Mouse (Mus musculus) heart, postnatal 0 days (tissue): ENCODE measurements around the gene 4930432K21Rik. TPM values are rescaled to one million over a fixed set of nuclear protein-coding genes. Genes with fewer than 3 reads are reported as not detected.

Experiments
- ATAC-seq: fragments of 200-750 bp; cut with Nextera tagmentation; 2 replicates; pipeline ENCODE4 v1.8.0; 2017; ENCODE audit warnings: low read depth, moderate number of reproducible peaks, moderate library complexity; ENCODE audit not compliant: insufficient read depth
- DNase-seq: peaks from one replicate; pipeline ENCODE4 v3.0.0-alpha.2; 2016; ENCODE audit warnings: low spot score
- H3K27ac ChIP-seq: fragments of 300-500 bp; sonication (generic); 2 replicates; pipeline ENCODE4 v1.5.1; 2014; ENCODE audit warnings: low read depth, mild to moderate bottlenecking
- H3K27me3 ChIP-seq: fragments of 300-500 bp; sonication (generic); 2 replicates; pipeline ENCODE4 v1.6.1; 2014; ENCODE audit warnings: low read length, mixed read lengths; ENCODE audit not compliant: control insufficient read depth, insufficient read depth
- H3K36me3 ChIP-seq: fragments of 300-500 bp; sonication (generic); replicated peaks from 2 replicates; pipeline ENCODE4 v1.6.1; 2014; ENCODE audit warnings: low read length, mixed read lengths; ENCODE audit not compliant: control insufficient read depth, insufficient read depth
- H3K4me1 ChIP-seq: fragments of 300-500 bp; sonication (generic); 2 replicates; pipeline ENCODE4 v1.6.1; 2014; ENCODE audit warnings: antibody characterized with exemption; ENCODE audit not compliant: control insufficient read depth, insufficient read depth
- H3K4me2 ChIP-seq: fragments of 300-500 bp; sonication (generic); 2 replicates; pipeline ENCODE4 v1.6.1; 2014; ENCODE audit warnings: low read depth, mild to moderate bottlenecking, low read length, moderate library complexity
- H3K4me3 ChIP-seq: fragments of 300-500 bp; sonication (generic); 2 replicates; pipeline ENCODE4 v1.5.1; 2014; ENCODE audit warnings: low read depth, low read length
- H3K9ac ChIP-seq: fragments of 300-500 bp; sonication (generic); replicated peaks from 2 replicates; pipeline ENCODE4 v1.6.1; 2014; ENCODE audit warnings: low read depth, low read length, mixed read lengths
- H3K9me3 ChIP-seq: fragments of 300-500 bp; sonication (generic); replicated peaks from 2 replicates; pipeline ENCODE4 v1.6.1; 2016; ENCODE audit warnings: low read length; ENCODE audit not compliant: control insufficient read depth
- CTCF ChIP-seq: IDR thresholded peaks from 2 replicates; pipeline ENCODE4 v1.5.1; 2016; ENCODE audit warnings: antibody characterized with exemption, control low read depth, low read depth
- EP300 ChIP-seq: IDR thresholded peaks from 2 replicates; pipeline ENCODE4 v1.6.1; 2016; ENCODE audit warnings: antibody characterized with exemption, low read depth
- WGBS: fragments of 180-500 bp; shearing (Covaris S2); extraction: QIAGEN DNeasy Blood & Tissue Kit; methylation state at CpG from one replicate; pipeline ENCODE4 v1.1.7; 2014; 5-methylcytosine and 5-hydroxymethylcytosine counted together
- polyA plus RNA-seq: library from polyadenylated mRNA; unstranded; fragments of >200 nt; fragmentation: Nextera tagmentation; extraction: Ambion mirVana; gene quantifications from 2 replicates; pipeline ENCODE4 v1.2.1, GENCODE M21; 2015
- total RNA-seq: library from RNA; depleted of rRNA; stranded (reverse); fragments of >200 nt; gene quantifications from 2 replicates; pipeline ENCODE4 v1.2.3, GENCODE M21; 2014; ENCODE audit warnings: low replicate concordance

The 4930432K21Rik gene
- total and polyA plus RNA-seq, 2 experiments from 2014 or later: 0.48 TPM; not detected in 1

DNA sequence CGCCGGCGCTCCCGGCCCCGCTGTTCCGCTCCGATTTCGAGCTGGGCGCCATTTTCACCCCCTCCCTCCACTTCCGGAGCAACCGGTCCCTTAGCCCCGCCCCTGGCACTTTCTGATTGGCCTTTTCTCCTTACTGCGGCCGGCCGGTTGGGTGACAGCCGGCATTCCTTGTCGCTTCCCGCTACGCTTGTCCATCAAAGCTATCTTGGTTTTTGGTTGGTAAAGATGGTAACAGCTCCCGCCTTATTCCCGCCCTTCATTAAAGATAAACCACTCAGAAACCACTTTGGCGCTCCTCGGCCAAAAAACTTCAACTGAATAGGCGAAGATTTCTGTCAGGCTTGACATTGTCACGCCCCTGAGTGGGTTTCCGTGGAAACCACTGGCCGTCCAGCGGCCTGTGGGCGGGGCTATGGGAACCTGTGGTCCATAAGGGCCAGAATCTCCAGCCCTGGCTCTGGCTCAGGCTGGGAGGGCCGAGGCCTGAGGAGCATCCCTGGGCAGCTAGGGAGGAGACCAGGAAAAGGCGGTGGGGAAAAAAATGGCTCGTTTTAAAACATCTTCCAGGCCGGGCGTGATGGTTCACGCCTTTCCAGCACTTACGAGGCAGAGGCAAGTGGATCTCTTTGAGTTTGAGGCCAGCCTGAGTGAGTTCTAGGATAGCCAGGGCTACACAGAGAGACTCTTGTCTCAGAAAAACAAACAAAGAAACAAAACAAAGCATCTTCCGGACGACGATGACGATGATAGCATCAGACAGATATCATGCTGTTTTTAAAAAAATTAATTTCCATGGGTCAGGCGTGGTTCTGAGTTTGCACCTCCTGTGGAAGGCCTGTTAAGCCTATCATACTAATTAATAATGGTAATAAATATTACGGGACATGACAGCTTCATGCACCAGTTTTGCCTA lies 42.9 kb upstream of the 4930432K21Rik start, which contains the start of gene Dcaf15:
Dcaf15 (minus strand) TSS at position 72 of the 913 bp plus-strand sequence.
- Histone ChIP-seq H3K27ac (peak within 1 kb of the TSS; percentile 79), H3K9ac (peak within 1 kb of the TSS; percentile 85), H3K9me3 (no peaks in the 10 kb centered on the region), H3K4me3 (peak within 1 kb of the TSS; percentile 90), H3K4me1 (peaks cover 8% of the 10 kb centered on the region), H3K36me3 (peaks cover 12% of the 10 kb centered on the region; the same call in 1 of the 2 replicates), H3K27me3 (no peaks in the 10 kb centered on the region), H3K4me2 (peak within 1 kb of the TSS; percentile 83)
- no peak for TF ChIP-seq CTCF
- TF ChIP-seq EP300: no peak
- peak; percentile 96 for ATAC-seq
- WGBS: 8% methylated on average over 42 of the region's 42 CpGs
- peak; percentile 99 for DNase-seq

GRCm38 (mm10) chr8:84105676-84106075 lies 42.1 kb upstream of the 4930432K21Rik start:
- no peak for TF ChIP-seq CTCF
- no peak for TF ChIP-seq EP300
- ATAC-seq (no peak), DNase-seq (no peak)
- Histone ChIP-seq H3K27me3 (no peaks in the 10 kb centered on the region), H3K27ac (no peak overlapping the region), H3K9ac (no peak overlapping the region), H3K9me3 (no peaks in the 10 kb centered on the region), H3K4me1 (peaks cover 8% of the 10 kb centered on the region), H3K4me2 (no peak overlapping the region), H3K36me3 (peaks cover 12% of the 10 kb centered on the region; the same call in 1 of the 2 replicates), H3K4me3 (no peak overlapping the region)
- 80% methylated on average over 2 of the region's 2 CpGs for WGBS

- Histone ChIP-seq H3K9ac (no peak overlapping the region), H3K27ac (no peak overlapping the region), H3K36me3 (peaks cover 12% of the 10 kb centered on the region; the same call in 1 of the 2 replicates), H3K4me3 (no peak overlapping the region), H3K4me2 (no peak overlapping the region), H3K27me3 (no peaks in the 10 kb centered on the region), H3K4me1 (peaks cover 8% of the 10 kb centered on the region), H3K9me3 (no peaks in the 10 kb centered on the region)
- ATAC-seq (no peak), DNase-seq (no peak)
- 86% methylated on average over 4 of the region's 6 CpGs for WGBS
- TF ChIP-seq EP300: no peak
- no peak for TF ChIP-seq CTCF
Measured at GRCm38 (mm10) chr8:84106216-84107040, 41.4 kb upstream of the 4930432K21Rik start.

GRCm38 (mm10) chr8:84115646-84116045 lies 32.2 kb upstream of the 4930432K21Rik start:
- DNase-seq (no peak), ATAC-seq (no peak)
- Histone ChIP-seq H3K27me3 (no peaks in the 10 kb centered on the region), H3K4me2 (no peak overlapping the region), H3K4me1 (no peaks in the 10 kb centered on the region; the same call in 1 of the 2 replicates), H3K36me3 (no peaks in the 10 kb centered on the region), H3K27ac (no peak overlapping the region), H3K9ac (no peak overlapping the region), H3K9me3 (no peaks in the 10 kb centered on the region), H3K4me3 (no peak overlapping the region)
- WGBS: 80% methylated on average over 6 of the region's 6 CpGs
- TF ChIP-seq CTCF: no peak
- no peak for TF ChIP-seq EP300

DNA sequence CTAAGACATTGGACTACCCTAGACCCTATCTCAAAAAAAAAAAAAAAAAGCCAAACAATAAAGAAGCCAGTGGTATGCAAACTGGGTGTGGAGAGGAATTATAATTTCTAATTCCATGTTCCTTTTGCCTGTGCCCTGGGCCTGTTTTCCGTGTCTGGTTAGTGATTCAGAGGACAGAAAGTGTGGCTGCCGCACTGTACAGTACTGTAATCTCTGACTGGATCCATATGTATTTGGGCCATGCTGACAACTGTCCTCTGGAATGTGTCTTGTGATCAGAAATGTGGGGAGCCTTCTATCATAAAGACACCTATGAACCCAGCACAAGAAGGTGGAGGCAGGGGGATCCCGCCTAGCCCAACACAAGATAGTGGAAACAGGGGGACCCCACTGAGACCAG lies 25.7 kb upstream of the 4930432K21Rik start:
- H3K27me3 ChIP-seq: no peaks in the 10 kb centered on the region
- ATAC-seq (no peak), DNase-seq (no peak)
- no peak overlapping the region for H3K4me2 ChIP-seq
- H3K27ac ChIP-seq: no peak overlapping the region
- TF ChIP-seq CTCF: no peak
- no peak for TF ChIP-seq EP300
- H3K36me3 ChIP-seq: no peaks in the 10 kb centered on the region
- 68% methylated on average over 3 of the region's 3 CpGs for WGBS
- H3K9ac ChIP-seq: no peak overlapping the region
- H3K4me3 ChIP-seq: no peak overlapping the region
- no peaks in the 10 kb centered on the region for H3K9me3 ChIP-seq
- H3K4me1 ChIP-seq: no peaks in the 10 kb centered on the region
